Mouse (Mus musculus): ENCODE measurements around the gene Gm20838.
"Not testable (repeated sequence)": the region's sequence is repeated elsewhere in the genome, so short reads cannot be mapped to it uniquely, and the experiment has no call there.

Gene Gm20838

GRCm38 (mm10) chrY:33543064-33543463 is at the start of gene Gm20838:
Gene Gm20838 (minus strand): TSS chrY:33543164.
- not testable (repeated sequence) for DNase-seq

All from liver (tissue).